Mouse (Mus musculus) ovary, postnatal 10 days (tissue): ENCODE results near the gene Bcr.

Experiments used
- DNase-seq: peaks from one replicate; pipeline ENCODE4 v3.0.0; 2022; ENCODE audit warnings: low spot score

Bcr gene

DNA sequence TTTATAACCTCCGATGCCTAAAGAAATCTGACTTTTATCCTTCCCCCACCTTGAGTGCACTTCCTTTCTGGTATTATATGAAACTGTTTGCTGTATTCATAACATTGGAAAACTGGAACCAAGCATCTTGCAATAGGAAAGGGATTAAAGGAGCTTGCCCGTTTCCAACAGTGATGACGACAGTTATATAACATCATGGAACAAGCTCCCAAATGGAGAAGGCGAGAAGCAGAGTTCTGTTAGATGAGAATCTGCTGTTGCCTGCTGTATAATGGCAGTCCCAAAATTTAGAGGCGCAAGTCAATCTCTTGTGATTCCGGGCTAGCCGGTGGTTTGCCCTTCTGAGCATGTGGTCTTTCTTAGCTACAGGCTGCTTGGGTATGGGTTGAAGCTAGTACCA, 34.8 kb downstream of the Bcr start:
- DNase-seq, result no peak

DNA sequence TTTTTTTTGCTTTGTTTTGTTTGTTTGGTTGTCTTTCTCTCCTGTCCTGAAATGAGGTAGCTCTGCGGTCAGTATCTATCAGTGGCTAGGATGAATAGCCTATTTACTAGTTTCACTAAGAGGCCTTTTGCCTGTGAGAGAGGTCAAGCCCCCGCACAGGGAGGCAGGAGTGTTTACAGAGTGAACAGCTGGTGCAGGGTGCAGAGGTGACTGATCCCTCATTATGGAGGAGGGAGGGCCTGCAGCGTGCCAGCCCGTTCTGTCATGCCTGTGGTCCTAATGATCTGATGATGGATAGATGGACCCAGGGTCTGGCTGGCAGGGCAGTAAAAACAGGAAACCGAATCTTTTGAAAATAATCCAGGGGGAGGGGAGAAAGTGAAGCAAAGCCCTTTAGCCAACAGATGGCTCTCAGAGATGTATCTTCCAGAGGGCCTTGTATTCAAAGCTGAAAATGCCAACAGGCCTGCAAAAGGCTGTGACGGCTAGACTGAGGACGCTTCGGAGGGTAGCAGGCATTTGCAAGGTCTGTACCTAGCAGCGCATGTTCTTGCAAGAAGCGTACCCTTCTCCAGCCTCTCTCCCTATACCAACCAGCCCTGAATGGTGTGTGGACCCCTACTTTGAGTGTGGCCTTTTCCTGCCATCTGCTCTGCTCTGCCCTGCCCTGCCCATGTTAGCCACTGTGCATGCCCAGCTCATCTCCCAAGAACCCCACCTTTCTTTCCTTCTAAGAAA, 38.2 kb downstream of the Bcr start:
- DNase-seq, result no peak

DNA sequence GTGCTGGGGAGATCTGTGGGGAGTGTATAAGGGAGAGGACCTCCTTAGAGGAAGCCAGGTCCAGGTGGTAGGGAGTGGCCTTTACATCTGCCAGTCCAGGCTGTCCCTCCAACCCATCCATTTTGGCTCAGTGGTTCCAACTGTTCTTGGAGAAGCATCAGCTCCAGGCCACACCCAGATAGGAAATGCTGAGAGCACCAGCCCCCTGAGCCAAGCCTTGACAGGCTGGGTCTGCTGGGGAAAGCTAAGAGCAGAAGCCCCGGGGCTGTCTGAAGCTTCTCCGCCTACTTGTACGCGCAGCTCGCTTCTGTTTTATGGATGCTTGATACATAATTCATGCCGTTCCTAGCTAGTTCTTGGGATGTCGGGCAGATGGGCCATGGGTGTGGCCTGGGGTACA, 39.9 kb downstream of the Bcr start:
- DNase-seq, result no peak

DNA sequence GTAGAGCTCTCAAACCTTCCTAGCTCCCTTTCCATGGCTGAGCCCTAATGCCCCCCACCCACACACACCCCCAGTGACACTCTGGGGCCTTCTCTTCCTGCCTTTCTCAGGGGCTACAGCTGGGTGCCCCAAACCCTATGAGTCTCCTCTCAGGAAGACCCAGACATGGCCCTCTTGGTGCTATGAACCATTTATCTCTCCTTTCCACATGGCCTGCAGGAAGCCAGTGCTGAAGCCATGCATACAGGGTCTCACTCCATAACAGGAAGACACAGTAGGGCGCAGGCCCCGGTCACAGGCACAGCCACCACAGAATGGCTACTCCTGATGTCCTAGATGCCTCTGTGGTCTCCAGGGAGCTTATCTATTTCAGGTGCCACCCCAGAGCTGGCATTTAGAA, 43.1 kb downstream of the Bcr start:
- no peak for DNase-seq

DNA sequence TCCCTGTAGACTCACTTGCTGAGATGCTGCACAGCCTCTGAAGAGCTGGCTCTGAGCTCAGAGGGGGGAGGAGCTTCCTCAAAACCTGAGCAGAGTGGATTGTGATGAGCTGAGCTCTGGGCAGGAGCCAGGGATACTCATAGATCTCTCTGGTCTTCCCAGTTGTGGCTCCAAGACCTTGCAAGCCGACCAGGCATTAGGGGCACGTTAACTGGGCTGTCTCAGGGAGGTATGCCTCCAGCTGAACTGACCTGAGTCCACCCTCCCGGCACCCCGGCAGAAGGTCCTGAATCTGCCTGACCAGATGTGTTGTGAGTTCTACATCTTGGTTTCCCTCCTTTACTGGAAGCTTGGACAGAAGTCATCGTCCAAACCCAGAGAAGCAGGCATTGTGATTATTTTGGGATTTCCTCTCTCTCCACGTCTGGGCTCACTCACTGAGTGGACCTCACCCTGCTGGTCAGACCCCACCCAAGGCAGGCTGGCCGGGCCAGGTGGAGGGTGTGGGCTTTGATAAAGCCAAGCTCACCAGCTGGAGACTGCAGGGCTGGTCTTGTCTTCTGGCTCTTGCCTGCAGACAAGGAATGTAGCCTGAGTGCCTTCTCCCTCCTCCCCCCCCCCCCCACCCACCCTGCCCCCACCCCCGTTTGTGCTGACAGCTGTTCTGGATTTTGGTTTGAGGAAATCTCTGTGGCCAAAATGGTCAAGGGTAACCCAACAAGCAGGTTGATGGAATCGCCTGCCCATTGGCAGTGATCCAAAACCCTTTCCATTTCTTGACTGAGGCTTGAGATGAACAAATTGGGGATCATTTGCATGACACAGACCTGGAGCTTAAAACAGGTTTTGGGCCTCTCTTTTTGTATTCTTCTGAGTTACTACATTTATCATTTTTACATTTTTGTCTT, 44.1 kb downstream of the Bcr start:
- no peak for DNase-seq

DNA sequence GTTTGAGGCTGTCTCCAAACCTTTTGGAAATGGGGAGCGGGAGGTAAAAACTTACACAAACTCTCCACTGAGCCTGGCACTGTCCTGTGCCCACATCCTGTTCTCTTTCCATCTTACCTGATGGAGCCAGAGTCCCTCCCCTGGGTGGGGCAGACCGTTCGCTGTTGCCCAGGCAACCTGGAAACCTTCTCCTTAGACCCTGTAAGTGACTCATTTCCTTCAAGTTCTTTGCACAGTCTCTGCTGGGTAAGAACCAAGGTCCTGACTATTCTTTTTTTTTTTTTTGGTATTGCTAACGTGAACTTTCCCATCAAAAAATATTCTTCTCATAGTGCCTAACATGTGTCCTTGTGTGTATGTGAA, 44.7 kb downstream of the Bcr start:
- no peak for DNase-seq

DNA sequence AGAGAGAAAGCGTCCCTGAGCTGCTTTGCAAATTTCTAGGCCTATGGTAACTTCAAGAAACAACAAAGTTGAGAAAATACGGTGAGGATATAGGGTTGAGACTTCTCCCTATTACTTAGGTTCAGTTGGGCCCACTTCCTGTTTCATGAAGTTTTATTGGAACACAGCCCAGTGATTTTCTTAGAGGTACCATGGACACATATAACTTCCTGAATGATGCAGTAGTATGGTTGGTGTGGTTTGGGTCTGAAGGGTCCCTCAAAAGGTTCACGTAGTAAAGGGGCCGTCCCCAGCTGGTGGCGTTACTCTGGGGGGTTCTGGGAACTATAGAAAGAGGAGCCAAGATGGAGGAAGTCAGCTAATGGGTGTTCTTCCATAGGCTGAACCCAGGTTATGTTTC, 45.3 kb downstream of the Bcr start:
- no peak for DNase-seq

DNA sequence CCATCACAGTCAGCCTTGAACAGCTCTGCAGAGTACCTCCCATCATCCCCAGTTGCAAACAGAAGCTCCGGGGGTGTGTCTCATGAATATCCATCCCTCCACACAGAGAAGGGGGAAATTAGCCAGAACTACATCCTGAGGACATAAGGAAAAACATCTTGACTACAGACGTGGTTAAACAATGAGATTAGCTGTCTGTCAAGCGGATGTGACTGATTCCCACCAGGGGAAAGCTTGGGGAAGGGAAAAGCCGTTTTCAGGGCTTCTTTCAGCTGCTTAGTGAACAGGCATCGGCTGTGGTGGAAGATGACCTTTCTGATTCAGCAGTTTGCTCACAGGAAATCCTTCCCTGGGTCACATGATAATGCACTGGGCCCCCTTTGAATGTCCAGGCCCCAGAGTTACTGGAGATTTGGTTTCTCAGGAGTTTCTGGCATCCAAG, 46.6 kb downstream of the Bcr start:
- no peak for DNase-seq

DNA sequence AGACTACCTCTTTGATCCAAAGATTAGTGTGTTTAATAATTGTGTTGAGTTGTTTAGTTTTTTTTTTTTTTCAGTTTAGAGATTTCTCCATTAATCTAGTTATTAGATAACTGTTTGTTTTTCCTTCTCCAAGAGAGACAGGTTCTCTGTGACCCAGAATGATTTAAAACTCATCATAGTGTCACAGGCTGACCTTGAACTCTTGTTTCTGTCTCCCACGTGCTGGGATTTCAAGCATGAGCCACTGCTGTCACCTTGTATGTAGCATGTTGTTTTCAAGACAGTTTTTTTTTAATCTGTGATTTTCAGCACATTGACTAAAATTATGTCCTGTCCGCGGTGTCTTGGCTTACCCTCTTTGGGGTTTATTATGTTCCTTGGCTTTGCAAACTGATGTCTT, 47.7 kb downstream of the Bcr start:
- DNase-seq, result no peak

DNA sequence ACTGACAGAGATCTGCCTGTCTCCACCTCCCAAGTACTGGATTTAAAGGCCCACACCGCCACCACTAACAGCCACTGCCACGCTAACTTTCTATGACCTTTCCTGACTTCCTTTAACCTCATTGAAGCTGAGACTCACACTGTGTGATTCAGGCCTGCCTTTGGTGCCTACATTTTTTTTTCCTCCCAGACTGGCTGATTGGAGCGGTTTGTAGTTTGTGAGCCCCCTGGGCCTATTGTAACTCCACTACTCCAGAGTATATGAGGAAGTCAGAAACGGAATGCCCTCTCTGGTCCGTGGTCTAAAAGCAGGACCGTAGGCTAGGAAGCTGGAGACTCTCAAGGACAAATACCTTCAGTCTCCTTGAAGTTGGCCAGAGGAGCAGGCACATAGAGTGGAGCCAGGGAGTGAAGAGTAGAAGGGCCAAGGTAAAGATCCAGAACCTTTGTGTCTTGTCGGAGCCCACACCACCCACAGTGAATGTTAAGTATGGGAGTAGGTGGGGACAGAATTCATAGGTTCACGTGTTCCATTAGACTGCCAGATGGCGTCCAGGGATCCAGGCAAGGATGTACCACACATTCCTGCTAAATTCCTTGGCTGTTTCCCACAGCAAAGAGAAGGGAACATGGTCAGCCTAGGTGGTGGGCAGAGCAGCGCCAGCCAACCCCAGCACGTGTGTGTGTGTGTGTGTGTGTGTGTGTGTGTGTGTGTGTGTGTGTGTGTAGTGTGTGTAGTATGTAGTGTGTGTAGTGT, 51.2 kb downstream of the Bcr start:
- no peak for DNase-seq

DNA sequence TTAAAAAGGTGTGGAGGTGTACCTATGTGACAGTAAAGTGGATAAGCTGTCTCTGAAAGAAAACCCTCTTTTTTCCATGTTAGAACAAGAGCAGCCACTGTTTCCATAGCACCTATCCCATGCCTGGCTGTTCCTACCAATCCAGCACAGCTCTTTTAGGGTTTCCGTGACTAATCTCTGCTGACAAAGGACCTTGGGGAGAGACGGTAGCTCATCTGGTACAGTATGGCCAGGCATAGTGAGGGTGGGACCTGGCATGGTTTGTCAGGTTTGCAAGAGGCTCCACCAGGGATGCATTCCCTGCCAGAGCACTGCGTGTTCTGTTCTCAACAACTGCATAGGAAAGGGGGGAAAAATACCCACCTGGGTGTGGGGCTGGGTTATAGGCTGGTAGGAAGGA, 52.0 kb downstream of the Bcr start:
- no peak for DNase-seq

DNA sequence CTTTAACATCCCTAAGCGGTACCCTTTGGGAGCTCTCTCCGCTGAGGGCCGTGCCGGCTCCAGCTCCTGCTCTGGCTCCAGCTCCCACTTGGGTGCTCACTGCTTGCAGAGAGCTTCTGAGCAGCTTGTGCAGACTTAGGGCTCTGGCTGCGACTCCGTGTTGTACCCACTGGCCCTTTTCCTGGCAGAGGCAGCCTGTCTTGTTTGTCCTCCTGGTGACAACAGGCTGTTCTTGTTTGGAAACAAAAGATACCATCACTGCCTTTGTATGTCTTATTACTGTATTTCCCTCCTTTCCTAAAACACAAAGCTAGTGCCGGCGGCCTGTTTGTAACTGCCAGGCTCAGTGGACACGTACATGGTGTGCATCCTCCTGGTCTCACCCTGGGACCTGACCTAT, 53.2 kb downstream of the Bcr start:
- DNase-seq, result no peak

DNA sequence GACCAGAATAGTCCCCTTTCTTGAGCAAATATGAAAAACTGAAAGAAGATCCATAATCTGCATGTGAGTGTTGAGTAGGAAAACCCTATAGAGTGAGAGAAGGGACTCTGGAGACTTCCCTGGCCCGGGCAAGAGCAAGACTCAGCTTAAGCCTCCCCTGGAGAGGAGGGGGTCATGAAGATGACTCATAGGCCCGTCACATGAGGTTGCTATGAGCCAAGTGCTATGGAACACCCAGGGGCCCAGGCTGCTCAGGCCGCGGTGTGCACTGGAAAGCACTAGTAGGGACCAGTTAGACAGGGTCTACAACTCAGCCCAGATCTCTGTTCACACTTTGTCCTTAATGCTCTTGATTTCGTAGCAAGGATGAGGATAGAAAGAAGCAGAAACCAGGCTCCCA, 54.8 kb downstream of the Bcr start:
- DNase-seq, result no peak

DNA sequence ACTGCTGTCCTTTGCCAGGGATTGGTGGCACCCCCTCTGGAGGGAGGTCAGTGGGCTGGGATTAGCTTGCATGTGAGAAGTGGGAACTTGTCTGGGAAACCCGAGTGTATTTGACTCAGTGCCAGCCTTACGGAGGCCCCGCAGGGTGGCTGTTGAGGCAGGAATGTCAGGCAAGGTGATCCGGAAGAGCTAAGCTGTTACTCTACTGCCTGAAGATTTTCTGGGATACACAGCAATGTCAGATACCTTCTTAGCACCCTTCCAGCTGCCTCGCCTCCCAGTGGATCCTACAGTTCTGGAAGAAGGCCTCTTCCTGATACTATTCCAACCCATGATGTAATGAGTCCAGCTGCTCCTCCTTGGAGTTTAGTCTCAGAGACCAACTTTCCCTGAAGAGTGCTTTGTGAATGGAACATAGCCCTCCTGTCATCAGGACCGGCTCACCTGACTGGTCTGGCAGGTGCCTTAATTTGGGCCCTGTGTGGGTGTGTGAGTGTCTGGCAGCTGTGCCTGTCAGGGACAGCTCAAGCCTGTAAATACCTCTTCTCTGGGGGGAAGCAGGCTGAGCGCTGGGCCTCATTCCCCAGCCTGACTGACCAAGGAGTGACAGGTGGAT, 56.6 kb downstream of the Bcr start:
- no peak for DNase-seq

DNA sequence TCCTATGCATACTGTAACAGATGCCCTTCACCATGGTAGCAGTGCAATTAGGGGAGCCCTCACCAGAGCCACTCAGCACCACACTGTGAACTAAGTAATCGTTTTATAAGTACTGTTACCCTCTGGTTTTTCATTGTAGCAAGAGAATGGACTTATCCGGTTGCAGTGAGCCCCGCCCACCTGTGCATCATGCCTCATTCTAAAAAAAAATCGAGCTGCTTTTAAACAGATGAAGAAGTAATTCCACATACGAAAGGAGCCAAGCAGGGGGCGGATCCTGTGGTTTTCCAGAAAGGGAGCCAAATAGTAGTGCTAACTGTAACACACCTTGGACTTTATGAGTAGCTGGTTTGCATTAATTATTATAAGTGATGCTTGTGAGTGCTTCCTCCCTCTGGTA, 58.1 kb downstream of the Bcr start:
- no peak for DNase-seq

DNA sequence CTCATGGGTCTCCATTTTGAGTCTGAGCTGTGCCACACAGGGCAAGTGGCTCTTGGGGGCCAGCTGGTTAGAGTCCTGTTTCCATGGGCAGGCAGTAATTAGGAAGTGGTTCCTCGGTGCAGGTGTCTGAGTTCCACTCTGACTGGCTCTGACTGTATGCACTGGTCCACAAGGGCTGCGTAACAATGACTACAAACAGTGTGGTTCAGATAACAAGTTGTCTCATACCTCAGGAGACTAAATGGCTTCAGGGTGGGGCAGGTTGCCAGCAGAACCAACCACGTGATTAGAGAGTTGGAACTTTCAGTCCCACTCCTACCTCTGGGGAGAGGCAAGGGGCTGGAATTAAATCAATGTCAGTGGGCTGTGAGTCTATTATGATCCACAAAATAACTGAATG, 59.0 kb downstream of the Bcr start:
- no peak for DNase-seq

DNA sequence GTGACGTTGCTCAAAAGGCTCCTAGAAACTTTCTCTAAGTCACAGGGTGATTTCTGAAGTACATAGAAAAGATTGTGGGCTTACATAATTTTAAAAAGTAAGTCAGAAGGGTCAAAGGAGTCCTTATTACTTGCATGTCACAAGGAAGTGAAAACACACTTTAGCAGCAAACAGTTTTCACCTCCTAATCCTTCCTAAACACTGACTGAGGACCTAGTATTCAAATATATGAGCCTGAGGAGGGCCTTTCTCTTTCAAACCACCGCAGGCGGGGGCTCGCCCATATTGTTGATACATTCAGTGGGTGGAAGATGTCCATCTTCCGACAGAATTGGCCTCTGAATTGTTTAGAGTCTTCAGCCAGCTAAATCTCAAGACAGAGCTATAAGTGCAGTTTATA, 59.8 kb downstream of the Bcr start:
- no peak for DNase-seq

DNA sequence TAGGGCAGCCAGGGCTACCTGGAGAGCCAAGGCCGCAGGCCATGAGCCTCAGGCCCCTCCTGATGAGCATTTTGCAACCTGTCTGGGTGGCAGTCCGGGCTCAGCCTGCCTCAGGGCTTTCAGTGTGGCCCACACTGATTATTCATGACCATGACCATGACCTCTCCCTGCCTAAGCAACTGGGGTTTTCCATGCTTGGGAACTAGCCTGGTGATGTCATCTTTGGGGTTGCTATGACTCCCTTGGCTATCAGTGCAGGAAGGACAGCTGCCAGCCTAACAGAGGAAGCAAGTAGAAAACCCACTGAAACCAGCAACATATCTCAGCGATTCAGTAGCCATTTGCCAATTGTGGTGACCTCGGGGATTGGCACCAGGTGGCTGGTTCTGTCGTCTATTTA, 60.6 kb downstream of the Bcr start:
- no peak for DNase-seq

DNA sequence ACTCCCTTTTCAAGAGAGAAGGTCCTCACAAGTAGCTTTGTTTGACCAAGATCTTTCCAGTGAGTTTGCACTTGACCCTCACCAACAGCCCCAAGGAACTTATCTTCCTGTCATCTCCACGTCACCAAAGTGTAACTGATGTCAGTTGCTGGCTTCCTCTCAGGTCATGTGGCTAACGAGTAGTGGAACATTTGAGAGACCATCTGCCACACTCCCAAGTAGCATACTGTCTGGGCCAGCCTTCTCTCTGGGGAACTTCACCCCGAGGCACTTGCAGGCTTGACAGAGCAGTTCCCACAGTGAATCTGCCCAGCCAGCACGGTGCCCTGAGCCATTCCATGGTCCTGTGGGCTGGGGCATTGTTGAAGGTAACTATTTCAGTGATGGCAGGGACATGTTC, 65.2 kb downstream of the Bcr start:
- DNase-seq, result no peak

DNA sequence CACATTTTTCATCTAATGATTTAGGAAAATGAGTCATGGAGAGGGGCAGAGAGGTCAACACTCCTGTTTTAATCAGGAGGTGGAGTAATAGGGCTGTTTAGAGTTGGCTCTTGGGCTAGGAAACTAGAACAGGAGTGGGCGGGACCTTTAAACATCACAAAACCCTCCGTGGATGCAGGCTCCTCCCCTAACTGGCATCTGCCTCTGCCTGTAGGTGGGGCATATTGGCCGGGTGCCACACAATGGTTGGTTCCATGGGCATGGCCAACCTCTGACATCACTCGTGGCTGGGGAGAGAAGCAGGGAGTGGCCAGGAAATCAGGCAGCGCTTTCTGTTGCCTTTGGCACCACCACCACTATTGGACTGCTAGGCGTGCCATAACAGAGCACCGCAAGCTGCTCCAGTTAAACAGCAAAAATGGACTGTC, 68.9 kb downstream of the Bcr start:
- DNase-seq, result peak; percentile 17

DNA sequence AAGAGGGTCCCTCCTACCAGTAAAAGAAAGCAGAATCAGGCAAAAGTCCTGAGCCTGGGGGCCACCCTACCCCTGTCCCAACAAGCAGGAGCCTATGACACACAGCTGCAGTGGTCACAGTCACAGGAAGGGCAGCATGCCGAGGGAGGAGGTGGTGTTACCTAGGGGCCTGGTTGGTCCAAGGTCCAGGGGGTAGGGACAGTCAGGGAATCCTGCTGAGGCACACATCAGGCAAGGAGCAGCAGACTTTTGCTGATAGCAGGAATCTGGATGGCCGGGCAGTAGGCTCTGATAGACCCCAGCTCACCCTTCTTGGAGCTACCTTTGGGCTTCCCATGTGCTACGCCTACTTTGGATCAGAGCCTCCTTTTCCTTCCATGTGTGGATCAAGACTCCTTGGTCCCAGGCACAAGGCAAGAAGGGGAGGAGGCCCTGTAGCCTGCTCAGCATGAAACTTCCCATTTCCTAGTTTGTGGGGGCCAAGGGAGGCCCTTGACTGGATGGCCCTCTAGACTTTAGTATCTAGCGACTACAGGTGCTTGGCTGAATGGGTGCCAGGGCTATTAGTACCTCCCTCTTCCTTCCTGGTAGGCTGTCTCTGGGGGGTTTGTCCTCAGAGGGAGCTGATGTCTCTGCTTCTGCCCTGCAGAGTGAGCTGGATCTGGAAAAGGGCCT, 70.1 kb downstream of the Bcr start:
- DNase-seq, result no peak

DNA sequence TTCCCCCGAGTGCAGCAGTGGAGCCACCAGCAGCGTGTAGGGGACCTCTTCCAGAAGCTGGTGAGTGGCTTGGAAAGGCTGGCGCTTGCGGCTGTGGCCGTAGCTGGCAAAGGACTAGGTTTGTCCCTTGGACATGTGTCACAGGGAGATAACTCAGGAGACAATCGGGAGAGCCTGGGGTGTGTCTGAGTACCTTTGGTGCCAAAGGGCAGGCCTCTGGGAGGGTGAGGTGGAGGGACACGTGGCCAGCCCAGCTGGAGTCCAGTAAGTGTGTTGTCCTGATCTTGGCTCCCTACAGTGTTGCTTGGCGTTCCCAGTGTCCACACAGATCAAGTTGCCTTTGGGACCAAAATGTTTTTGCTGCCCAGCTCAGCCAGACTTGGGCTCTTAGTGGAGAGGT, 71.2 kb downstream of the Bcr start:
- no peak for DNase-seq
